Mouse (Mus musculus) spleen, adult 18-20 months (tissue): ENCODE measurements around the gene Gdap1l1.

ENCODE experiments used
- DNase-seq, 2 experiments: peaks; one replicate each; pipeline ENCODE4 v3.0.0; 2022; ENCODE audit warnings: mixed read lengths in 2 of 2

The Gdap1l1 gene

GRCm38 (mm10) chr2:163466771-163467170 lies 28.5 kb downstream of the Gdap1l1 start:
- DNase-seq, result no peak

GRCm38 (mm10) chr2:163467585-163467984 lies 29.3 kb downstream of the Gdap1l1 start:
- no peak for DNase-seq

GRCm38 (mm10) chr2:163468866-163469265 lies 30.6 kb downstream of the Gdap1l1 start:
- no peak for DNase-seq

GRCm38 (mm10) chr2:163469711-163470110 lies 31.4 kb downstream of the Gdap1l1 start:
- DNase-seq, result no peak

- DNase-seq, result no peak
Measured at GRCm38 (mm10) chr2:163471136-163471535, 32.9 kb downstream of the Gdap1l1 start.

GRCm38 (mm10) chr2:163471710-163472465 lies 33.6 kb downstream of the Gdap1l1 start:
- no peak for DNase-seq

- DNase-seq, result peak; percentile 89 to 94
Measured at GRCm38 (mm10) chr2:163472466-163472851, 34.2 kb downstream of the Gdap1l1 start, which contains the start of gene Fitm2. TSS of gene Fitm2 (minus strand) at chr2:163472629.

- DNase-seq, result no peak
Measured at GRCm38 (mm10) chr2:163480191-163480825, 42.0 kb downstream of the Gdap1l1 start.

- no peak for DNase-seq
Measured at GRCm38 (mm10) chr2:163481539-163482029, 43.3 kb downstream of the Gdap1l1 start.

- DNase-seq, result no peak
Measured at GRCm38 (mm10) chr2:163487360-163487759, 49.1 kb downstream of the Gdap1l1 start.

- DNase-seq, result no peak
Measured at GRCm38 (mm10) chr2:163489725-163490291, 51.5 kb downstream of the Gdap1l1 start.

GRCm38 (mm10) chr2:163490656-163491055 lies 52.4 kb downstream of the Gdap1l1 start:
- no peak for DNase-seq

GRCm38 (mm10) chr2:163491351-163491750 lies 53.1 kb downstream of the Gdap1l1 start:
- no peak for DNase-seq

GRCm38 (mm10) chr2:163492018-163492417 lies 53.7 kb downstream of the Gdap1l1 start, which contains the start of gene R3hdml:
TSS of gene R3hdml (plus strand) at chr2:163492318.
- DNase-seq, result no peak

GRCm38 (mm10) chr2:163493031-163493430 lies 54.8 kb downstream of the Gdap1l1 start:
- no peak for DNase-seq

GRCm38 (mm10) chr2:163493976-163494375 lies 55.7 kb downstream of the Gdap1l1 start:
- DNase-seq, result no peak

GRCm38 (mm10) chr2:163494456-163494855 lies 56.2 kb downstream of the Gdap1l1 start:
- DNase-seq, result no peak

GRCm38 (mm10) chr2:163502219-163502618 lies 63.9 kb downstream of the Gdap1l1 start:
- DNase-seq, result no peak

- DNase-seq, result no peak
Measured at GRCm38 (mm10) chr2:163503191-163503590, 64.9 kb downstream of the Gdap1l1 start.
